Mouse (Mus musculus) retina, postnatal 1 day (tissue): ENCODE measurements at regions not wholly inside any gene's neighbourhood (a gene's known extent, or its start where the extent isn't known, plus 50 kb on each side); places are given as distances from the start of the nearest gene placed in this dataset.

Source experiments
- DNase-seq: peaks from one replicate; pipeline ENCODE4 v3.0.0-alpha.2; 2012

GRCm38 (mm10) chr9:47054595-47054994, 56.1 kb downstream of the Gm4791 start:
- no peak for DNase-seq

- no peak for DNase-seq
Observed at GRCm38 (mm10) chr9:47055558-47055957, 57.0 kb downstream of the Gm4791 start.

- DNase-seq: no peak
Observed at GRCm38 (mm10) chr9:47059339-47060005, 60.9 kb downstream of the Gm4791 start.

- DNase-seq: no peak
Observed at GRCm38 (mm10) chr9:47060757-47061156, 62.2 kb downstream of the Gm4791 start.

- DNase-seq: no peak
Observed at GRCm38 (mm10) chr9:47062516-47062915, 64.0 kb downstream of the Gm4791 start.

- DNase-seq: no peak
Observed at GRCm38 (mm10) chr9:47063751-47064150, 65.2 kb downstream of the Gm4791 start.

- DNase-seq: no peak
Observed at GRCm38 (mm10) chr9:47064463-47065032, 66.0 kb downstream of the Gm4791 start.

- DNase-seq: peak; percentile 65
Observed at GRCm38 (mm10) chr9:47069436-47069835, 70.9 kb downstream of the Gm4791 start.

GRCm38 (mm10) chr9:47070958-47071357, 72.4 kb downstream of the Gm4791 start:
- DNase-seq: no peak

- DNase-seq: peak; percentile 60
Observed at GRCm38 (mm10) chr9:47076946-47077345, 78.4 kb downstream of the Gm4791 start.

- no peak for DNase-seq
Observed at GRCm38 (mm10) chr9:47077416-47077815, 78.9 kb downstream of the Gm4791 start.

- DNase-seq: no peak
Observed at GRCm38 (mm10) chr9:47077945-47078344, 79.4 kb downstream of the Gm4791 start.

GRCm38 (mm10) chr9:47081407-47081806, 82.9 kb downstream of the Gm4791 start:
- DNase-seq: no peak

- DNase-seq: no peak
Observed at GRCm38 (mm10) chr9:47091796-47092195, 93.3 kb downstream of the Gm4791 start.

GRCm38 (mm10) chr9:47095656-47096055, 97.1 kb downstream of the Gm4791 start:
- DNase-seq: no peak

- no peak for DNase-seq
Observed at GRCm38 (mm10) chr9:47103316-47103715, 104.8 kb downstream of the Gm4791 start.

- peak; percentile 69 for DNase-seq
Observed at GRCm38 (mm10) chr9:47103966-47104365, 105.4 kb downstream of the Gm4791 start.

GRCm38 (mm10) chr9:47108096-47108495, 109.6 kb downstream of the Gm4791 start:
- peak; percentile 21 for DNase-seq

GRCm38 (mm10) chr9:47119253-47119652, 120.7 kb downstream of the Gm4791 start:
- no peak for DNase-seq

GRCm38 (mm10) chr9:47123113-47123512, 124.6 kb downstream of the Gm4791 start:
- no peak for DNase-seq

- DNase-seq: no peak
Observed at GRCm38 (mm10) chr9:47125517-47125916, 127.0 kb downstream of the Gm4791 start.

- DNase-seq: peak; percentile 34
Observed at GRCm38 (mm10) chr9:47126236-47126635, 127.7 kb downstream of the Gm4791 start.

- no peak for DNase-seq
Observed at GRCm38 (mm10) chr9:47127756-47128424, 129.3 kb downstream of the Gm4791 start.

- DNase-seq: no peak
Observed at GRCm38 (mm10) chr9:47129101-47129500, 130.6 kb downstream of the Gm4791 start.
